Mouse (Mus musculus): ENCODE results near the gene Dnah2.

GRCm38 (mm10) chr11:69421131-69421977 is 127.6 kb downstream of the Dnah2 start:
- TF ChIP-seq NRF1 (IDR thresholded peaks at IDR 0.05; ENCODE audit: low read depth, low read length) (no peak), EP300 (IDR thresholded peaks at IDR 0.05; ENCODE audit: low read length) (no peak)
